Comparison of ENCODE assay signal across 10 mouse cellular contexts in the genomic region with DNA sequence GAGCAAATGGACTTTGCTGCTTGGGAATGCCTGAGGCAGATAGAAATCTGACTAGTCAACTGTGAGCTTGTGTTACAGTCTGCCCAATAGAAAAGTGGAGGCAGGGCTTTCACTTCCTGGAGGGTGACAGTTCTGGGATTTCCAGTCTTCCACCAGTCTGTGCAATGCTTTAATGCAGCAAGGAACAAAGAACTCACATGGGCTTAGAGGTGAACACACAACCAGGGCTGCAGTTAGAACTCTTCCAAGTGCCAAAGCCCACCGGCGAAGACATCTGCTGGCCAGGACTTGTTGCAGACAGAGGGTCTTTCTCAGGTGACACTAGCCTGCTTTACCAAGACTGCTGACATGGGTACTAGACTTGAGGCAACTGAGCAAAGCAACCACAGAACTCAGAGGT. TPM values are rescaled to one million over a fixed set of nuclear protein-coding genes. Genes with fewer than 3 reads are reported as not detected.
A peak's percentile ranks its signal among the peaks of the same experiment; 100 is the strongest.
DNase-seq lines count a peak whose midpoint lies in the region; ATAC-seq and TF ChIP-seq lines count a peak whose summit lies in the region.
"Had no signal": no experiment of that assay in that cellular context is flagged by ENCODE, and none has a peak within 500 bp of the region (broad histone marks: within the 10 kb centered on the region; RNA-seq: fewer than 3 reads in every experiment).

Gene Slfn2, plus strand, starts transcription at position 167 of the 400 bp plus-strand sequence.

- H3K4me3 ChIP-seq in kidney, embryonic 16.5 days (ENCODE audit: low read length) = no peak within 1 kb of the TSS; the same call in 1 of the 2 replicates
- H3K4me3 ChIP-seq in kidney, embryonic 14.5 days (ENCODE audit: low read length) = no peak within 1 kb of the TSS
- peak within 1 kb of the TSS; percentile 10; the same call in 1 of the 2 replicates for H3K4me3 ChIP-seq in embryonic fibroblast, embryonic 13.5 days (ENCODE audit: insufficient read depth, low read length)
- peak within 1 kb of the TSS; percentile 48 for H3K4me3 ChIP-seq in liver, embryonic 16.5 days (ENCODE audit: low read depth, low read length)
- peak within 1 kb of the TSS; percentile 57 for H3K4me3 ChIP-seq in thymus, adult 2 months (ENCODE audit: control insufficient read depth, insufficient read depth, low read length)

- TF ChIP-seq POLR2A in embryonic fibroblast, embryonic 13.5 days (IDR thresholded peaks at IDR 0.05; ENCODE audit: low read depth, low read length) = 0 out of 2 replicates have a peak, but pooled peaks have one; percentile 27
- TF ChIP-seq POLR2A in thymus, adult 2 months (IDR thresholded peaks at IDR 0.05; ENCODE audit: control insufficient read depth, extremely low read depth, insufficient read depth, low read length, poor library complexity) = no peak

- H3K27ac ChIP-seq in kidney, embryonic 16.5 days (ENCODE audit: low read length) = 0 out of 2 replicates have a peak within 1 kb of the TSS, but pooled peaks have one; percentile 10
- no peak within 1 kb of the TSS for H3K27ac ChIP-seq in kidney, embryonic 14.5 days (ENCODE audit: low read depth, low read length)
- peak within 1 kb of the TSS; percentile 75 for H3K27ac ChIP-seq in embryonic fibroblast, embryonic 13.5 days (ENCODE audit: insufficient read depth, low read length)
- peak within 1 kb of the TSS; percentile 50 for H3K27ac ChIP-seq in liver, embryonic 16.5 days (ENCODE audit: low read length)
- H3K27ac ChIP-seq in thymus, adult 2 months (ENCODE audit: control insufficient read depth, insufficient read depth, low read length) = peak within 1 kb of the TSS; percentile 98

- 85% methylated on average over 2 of the region's 2 CpGs for WGBS in kidney, embryonic 16.5 days
- WGBS in kidney, embryonic 14.5 days = 76% methylated on average over 2 of the region's 2 CpGs
- 61% methylated on average over 2 of the region's 2 CpGs for WGBS in liver, embryonic 16.5 days (ENCODE audit: insufficient replicate concordance)
- 45% methylated on average over 2 of the region's 2 CpGs for WGBS in thymus, adult 2 months

- H3K4me2 ChIP-seq in kidney, embryonic 16.5 days (replicated peaks; ENCODE audit: low read depth, low read length) = no peak within 1 kb of the TSS
- H3K4me2 ChIP-seq in kidney, embryonic 14.5 days (replicated peaks; ENCODE audit: low read depth, low read length) = no peak within 1 kb of the TSS
- 0 out of 2 replicates have a peak within 1 kb of the TSS, but pooled peaks have one; percentile 1 for H3K4me2 ChIP-seq in liver, embryonic 16.5 days (ENCODE audit: low read depth, low read length)
- H3K4me2 ChIP-seq: lung, embryonic 14.5 days had no signal

- H3K36me3 ChIP-seq in kidney, embryonic 16.5 days (ENCODE audit: insufficient read depth, low read length) = no peaks in the 10 kb centered on the region
- no peaks in the 10 kb centered on the region for H3K36me3 ChIP-seq in kidney, embryonic 14.5 days (ENCODE audit: control insufficient read depth, insufficient read depth, low read length)
- H3K36me3 ChIP-seq in liver, embryonic 16.5 days (ENCODE audit: control insufficient read depth, insufficient read depth) = no peaks in the 10 kb centered on the region
- peaks cover 21% of the 10 kb centered on the region for H3K36me3 ChIP-seq in thymus, adult 2 months (ENCODE audit: control insufficient read depth, insufficient read depth, low read length)

- no peaks in the 10 kb centered on the region for H3K27me3 ChIP-seq in kidney, embryonic 16.5 days (ENCODE audit: insufficient read depth, low read length)
- H3K27me3 ChIP-seq in kidney, embryonic 14.5 days (ENCODE audit: control insufficient read depth, insufficient read depth, low read length) = no peaks in the 10 kb centered on the region
- H3K27me3 ChIP-seq in liver, embryonic 16.5 days (ENCODE audit: control insufficient read depth, insufficient read depth, low read depth, low read length) = no peaks in the 10 kb centered on the region
- no peaks in the 10 kb centered on the region for H3K27me3 ChIP-seq in thymus, adult 2 months (ENCODE audit: control insufficient read depth, insufficient read depth, low read length)

- DNase-seq in thymus, adult 2 months = peak; percentile 62
- DNase-seq in adrenal gland, postnatal 14 days = no peak
- DNase-seq in layer of hippocampus, postnatal 36 days = no peak
- DNase-seq in left cerebral cortex, postnatal 25 days (ENCODE audit: low spot score in 2 of 2) = no peak
- DNase-seq: lung, embryonic 14.5 days had no signal

- intact Hi-C loops in left cerebral cortex, postnatal 25 days (cut with DNase I) = no loop called here

- H3K4me1 ChIP-seq in kidney, embryonic 16.5 days (ENCODE audit: insufficient read depth, low read length) = no peaks in the 10 kb centered on the region
- no peaks in the 10 kb centered on the region for H3K4me1 ChIP-seq in kidney, embryonic 14.5 days (ENCODE audit: control insufficient read depth, insufficient read depth, low read length)
- peaks cover 11% of the 10 kb centered on the region for H3K4me1 ChIP-seq in embryonic fibroblast, embryonic 13.5 days (ENCODE audit: control insufficient read depth, insufficient read depth, low read length)
- no peaks in the 10 kb centered on the region for H3K4me1 ChIP-seq in liver, embryonic 16.5 days (ENCODE audit: control insufficient read depth, low read depth, low read length)
- H3K4me1 ChIP-seq in thymus, adult 2 months (replicated peaks; ENCODE audit: control insufficient read depth, insufficient read depth, low read length) = peaks cover 17% of the 10 kb centered on the region

- TF ChIP-seq CTCF in embryonic fibroblast, embryonic 13.5 days (IDR thresholded peaks at IDR 0.05; ENCODE audit: borderline replicate concordance, insufficient read depth, low read length) = no peak
- TF ChIP-seq CTCF in thymus, adult 2 months (IDR thresholded peaks at IDR 0.05; ENCODE audit: borderline replicate concordance, control insufficient read depth, extremely low read depth, insufficient read depth, low read length, poor library complexity) = no peak

- H3K9ac ChIP-seq in kidney, embryonic 16.5 days (replicated peaks; ENCODE audit: low read length) = no peak within 1 kb of the TSS
- no peak within 1 kb of the TSS; the same call in 1 of the 2 replicates for H3K9ac ChIP-seq in kidney, embryonic 14.5 days (ENCODE audit: low read depth, low read length)
- peak within 1 kb of the TSS; percentile 48; the same call in 1 of the 2 replicates for H3K9ac ChIP-seq in liver, embryonic 16.5 days (ENCODE audit: low read depth, low read length)
- H3K9ac ChIP-seq: lung, embryonic 14.5 days had no signal

- H3K9me3 ChIP-seq in kidney, embryonic 16.5 days (ENCODE audit: low read length) = peaks cover 3% of the 10 kb centered on the region; the same call in 1 of the 2 replicates
- no peaks in the 10 kb centered on the region for H3K9me3 ChIP-seq in kidney, embryonic 14.5 days (ENCODE audit: control insufficient read depth, low read length)
- H3K9me3 ChIP-seq in liver, embryonic 16.5 days (replicated peaks; ENCODE audit: control insufficient read depth, low read length) = no peaks in the 10 kb centered on the region

- ATAC-seq in kidney, embryonic 16.5 days (ENCODE audit: low FRiP score, low TSS enrichment) = no peak
- ATAC-seq in kidney, embryonic 14.5 days (ENCODE audit: low FRiP score, low TSS enrichment) = no peak
- ATAC-seq in liver, embryonic 16.5 days (ENCODE audit: low read depth) = no peak
- ATAC-seq: Patski had no signal

RNA-seq across cellular contexts. Expression of gene Slfn2, which starts in this region (rescaled TPM):
- 4.1 and 4.7 TPM in 2 replicates for polyA plus RNA-seq in kidney, embryonic 16.5 days (2015; fragmentation: Nextera tagmentation; extraction: Ambion mirVana)
- 3.3 and 3.8 TPM in 2 replicates for polyA plus RNA-seq in kidney, embryonic 14.5 days (2014; fragmentation: Nextera tagmentation; extraction: Ambion mirVana)
- polyA plus RNA-seq in embryonic fibroblast, embryonic 13.5 days (2011; ENCODE audit: insufficient read length, low read depth, missing spikeins) = 7.4 and 7.7 TPM in 2 replicates
- 11.2 and 11.7 TPM in 2 replicates for polyA plus RNA-seq in liver, embryonic 16.5 days (2015; fragmentation: Nextera tagmentation; extraction: Ambion mirVana)
- 40.6 and 44.7 TPM in 2 replicates for polyA plus RNA-seq in thymus, adult 2 months (2012; rRNA removed)
- total RNA-seq in adrenal gland, postnatal 14 days (2021) = 4.1 and 15.8 TPM in 2 replicates
- under 1 TPM; 0.60 to 0.83 TPM for total RNA-seq in layer of hippocampus, postnatal 36 days (2021)
- total RNA-seq in left cerebral cortex, postnatal 25 days (2021) = 1 to 10 TPM; 1.3 to 1.6 TPM

Comparison
In these comparisons a context has a peak if more than half of its experiments do, and no peak if none do; other contexts are left out.
1. H3K4me3 ChIP-seq: peak in embryonic fibroblast, embryonic 13.5 days (single experiment), liver, embryonic 16.5 days (single experiment) and thymus, adult 2 months (single experiment); none in kidney, embryonic 16.5 days (single experiment) and kidney, embryonic 14.5 days (single experiment).